Mouse (Mus musculus) hindbrain, embryonic 13.5 days (tissue): ENCODE data around the gene Trdmt1. TPM values are rescaled to one million over a fixed set of nuclear protein-coding genes. Genes with fewer than 3 reads are reported as not detected.

Experiments
- ATAC-seq: fragments of 200-750 bp; cut with Nextera tagmentation; 2 replicates; pipeline ENCODE4 v1.8.0; 2017; ENCODE audit warnings: moderate TSS enrichment; ENCODE audit not compliant: low FRiP score
- H3K27ac ChIP-seq: fragments of 300-500 bp; sonication (generic); 2 replicates; pipeline ENCODE4 v1.5.1; 2015; ENCODE audit warnings: inconsistent platforms, mild to moderate bottlenecking, moderate library complexity
- H3K27me3 ChIP-seq: fragments of 300-500 bp; sonication (generic); 2 replicates; pipeline ENCODE4 v1.6.1; 2015; ENCODE audit warnings: mild to moderate bottlenecking, inconsistent platforms
- H3K36me3 ChIP-seq: fragments of 300-500 bp; sonication (generic); 2 replicates; pipeline ENCODE4 v1.6.1; 2015; ENCODE audit warnings: mild to moderate bottlenecking, inconsistent platforms
- H3K4me1 ChIP-seq: fragments of 300-500 bp; sonication (generic); replicated peaks from 2 replicates; pipeline ENCODE4 v1.6.1; 2015; ENCODE audit warnings: inconsistent platforms
- H3K4me2 ChIP-seq: fragments of 300-500 bp; sonication (generic); 2 replicates; pipeline ENCODE4 v1.6.1; 2015; ENCODE audit warnings: inconsistent platforms, mild to moderate bottlenecking, moderate library complexity
- H3K4me3 ChIP-seq: fragments of 300-500 bp; sonication (generic); 2 replicates; pipeline ENCODE4 v1.5.1; 2015; ENCODE audit warnings: mild to moderate bottlenecking, inconsistent platforms
- H3K9ac ChIP-seq: fragments of 300-500 bp; sonication (generic); 2 replicates; pipeline ENCODE4 v1.6.1; 2015; ENCODE audit warnings: mild to moderate bottlenecking, inconsistent platforms
- H3K9me3 ChIP-seq: fragments of 300-500 bp; sonication (generic); 2 replicates; pipeline ENCODE4 v1.6.1; 2016; ENCODE audit warnings: inconsistent platforms
- WGBS: fragments of 180-500 bp; shearing (Covaris S2); methylation state at CpG from one replicate; pipeline ENCODE4 v1.1.7; 2015; 5-methylcytosine and 5-hydroxymethylcytosine counted together
- polyA plus RNA-seq: library from polyadenylated mRNA; unstranded; fragments of >200 nt; fragmentation: Nextera tagmentation; extraction: Ambion mirVana; gene quantifications from 2 replicates; pipeline ENCODE4 v1.2.1, GENCODE M21; 2015

Trdmt1 gene
- polyA plus RNA-seq, 1 experiment from 2014 or later: 7.8 TPM

- 0% methylated on average over 26 of the region's 26 CpGs for WGBS
- peak; percentile 91 for ATAC-seq
- H3K9me3 ChIP-seq: no peaks in the 10 kb centered on the region
Measured at GRCm38 (mm10) chr2:13573408-13574065, 29.1 kb upstream of the Trdmt1 start, which contains the start of gene Vim. Gene Vim (plus strand): TSS chr2:13573927.

GRCm38 (mm10) chr2:13572647-13573407 is 28.4 kb upstream of the Trdmt1 start:
- Histone ChIP-seq H3K4me2 (peak overlapping the region; percentile 75), H3K9me3 (no peaks in the 10 kb centered on the region)
- ATAC-seq: 0 out of 2 replicates have a peak, but pooled peaks have one; percentile 4

More at GRCm38 (mm10) chr2:13573408-13574065, 29.1 kb upstream of the Trdmt1 start, which contains the start of gene Vim:
- Histone ChIP-seq H3K4me1 (peaks cover 45% of the 10 kb centered on the region), H3K27ac (peak within 1 kb of the TSS; percentile 94), H3K27me3 (no peaks in the 10 kb centered on the region), H3K36me3 (peaks cover 6% of the 10 kb centered on the region), H3K4me3 (peak within 1 kb of the TSS; percentile 62), H3K9ac (peak within 1 kb of the TSS; percentile 87), H3K4me2 (peak within 1 kb of the TSS; percentile 75)

GRCm38 (mm10) chr2:13572101-13572553 is 27.7 kb upstream of the Trdmt1 start:
- WGBS: 6% methylated on average over 4 of the region's 4 CpGs
- H3K4me1 ChIP-seq: peaks cover 36% of the 10 kb centered on the region
- no peak for ATAC-seq
- H3K4me3 ChIP-seq: 0 out of 2 replicates have a peak overlapping the region, but pooled peaks have one; percentile 62
- H3K4me2 ChIP-seq: peak overlapping the region; percentile 75
- no peaks in the 10 kb centered on the region for H3K9me3 ChIP-seq
- H3K36me3 ChIP-seq: no peaks in the 10 kb centered on the region
- H3K27ac ChIP-seq: peak overlapping the region; percentile 94; the same call in 1 of the 2 replicates
- H3K9ac ChIP-seq: peak overlapping the region; percentile 24; the same call in 1 of the 2 replicates
- no peaks in the 10 kb centered on the region for H3K27me3 ChIP-seq

More at GRCm38 (mm10) chr2:13572647-13573407, 28.4 kb upstream of the Trdmt1 start:
- no peaks in the 10 kb centered on the region for H3K27me3 ChIP-seq
- peak overlapping the region; percentile 94 for H3K27ac ChIP-seq
- peaks cover 40% of the 10 kb centered on the region for H3K4me1 ChIP-seq
- H3K9ac ChIP-seq: peak overlapping the region; percentile 87; the same call in 1 of the 2 replicates
- no peaks in the 10 kb centered on the region; the same call in 1 of the 2 replicates for H3K36me3 ChIP-seq
- peak overlapping the region; percentile 62 for H3K4me3 ChIP-seq
- 5% methylated on average over 12 of the region's 12 CpGs for WGBS

GRCm38 (mm10) chr2:13570122-13570521 is 25.7 kb upstream of the Trdmt1 start:
- Histone ChIP-seq H3K27ac (no peak overlapping the region), H3K9ac (no peak overlapping the region), H3K4me1 (peaks cover 22% of the 10 kb centered on the region), H3K4me3 (no peak overlapping the region), H3K36me3 (no peaks in the 10 kb centered on the region), H3K9me3 (no peaks in the 10 kb centered on the region), H3K4me2 (no peak overlapping the region), H3K27me3 (no peaks in the 10 kb centered on the region)
- WGBS: 86% methylated on average over 2 of the region's 2 CpGs
- ATAC-seq: no peak

GRCm38 (mm10) chr2:13560396-13560795 is 15.9 kb upstream of the Trdmt1 start:
- Histone ChIP-seq H3K4me2 (no peak overlapping the region), H3K27ac (no peak overlapping the region), H3K9ac (no peak overlapping the region), H3K4me3 (no peak overlapping the region), H3K27me3 (no peaks in the 10 kb centered on the region), H3K36me3 (no peaks in the 10 kb centered on the region), H3K9me3 (no peaks in the 10 kb centered on the region), H3K4me1 (no peaks in the 10 kb centered on the region; the same call in 1 of the 2 replicates)
- WGBS: 98% methylated on average over 2 of the region's 2 CpGs
- ATAC-seq: no peak

- Histone ChIP-seq H3K27me3 (no peaks in the 10 kb centered on the region), H3K27ac (no peak overlapping the region), H3K9me3 (no peaks in the 10 kb centered on the region), H3K4me2 (no peak overlapping the region), H3K36me3 (no peaks in the 10 kb centered on the region), H3K4me3 (no peak overlapping the region), H3K9ac (no peak overlapping the region), H3K4me1 (no peaks in the 10 kb centered on the region; the same call in 1 of the 2 replicates)
- 84% methylated on average over 5 of the region's 5 CpGs for WGBS
- ATAC-seq: no peak
Measured at GRCm38 (mm10) chr2:13559729-13560128, 15.3 kb upstream of the Trdmt1 start.

GRCm38 (mm10) chr2:13559303-13559702 is 14.8 kb upstream of the Trdmt1 start:
- Histone ChIP-seq H3K4me3 (no peak overlapping the region), H3K4me1 (no peaks in the 10 kb centered on the region; the same call in 1 of the 2 replicates), H3K36me3 (no peaks in the 10 kb centered on the region), H3K4me2 (no peak overlapping the region), H3K27ac (no peak overlapping the region), H3K27me3 (no peaks in the 10 kb centered on the region), H3K9ac (no peak overlapping the region), H3K9me3 (no peaks in the 10 kb centered on the region)
- WGBS: 93% methylated on average over 5 of the region's 5 CpGs
- ATAC-seq: no peak

- ATAC-seq: no peak
- Histone ChIP-seq H3K9ac (no peak overlapping the region), H3K36me3 (no peaks in the 10 kb centered on the region), H3K4me3 (no peak overlapping the region), H3K4me2 (no peak overlapping the region), H3K9me3 (no peaks in the 10 kb centered on the region), H3K27me3 (no peaks in the 10 kb centered on the region), H3K27ac (no peak overlapping the region), H3K4me1 (no peaks in the 10 kb centered on the region; the same call in 1 of the 2 replicates)
- WGBS: 45% methylated on average over 5 of the region's 5 CpGs
Measured at GRCm38 (mm10) chr2:13558607-13559262, 14.3 kb upstream of the Trdmt1 start.

GRCm38 (mm10) chr2:13557145-13558030 is 12.9 kb upstream of the Trdmt1 start:
- no peaks in the 10 kb centered on the region; the same call in 1 of the 2 replicates for H3K4me1 ChIP-seq
- H3K27me3 ChIP-seq: no peaks in the 10 kb centered on the region
- no peaks in the 10 kb centered on the region for H3K9me3 ChIP-seq
- H3K27ac ChIP-seq: no peak overlapping the region
- H3K4me3 ChIP-seq: no peak overlapping the region
- no peak overlapping the region for H3K4me2 ChIP-seq
- no peak for ATAC-seq
- no peak overlapping the region for H3K9ac ChIP-seq
- 86% methylated on average over 9 of the region's 9 CpGs for WGBS
- H3K36me3 ChIP-seq: no peaks in the 10 kb centered on the region

- no peaks in the 10 kb centered on the region for H3K27me3 ChIP-seq
- no peaks in the 10 kb centered on the region for H3K36me3 ChIP-seq
- no peaks in the 10 kb centered on the region for H3K9me3 ChIP-seq
- H3K9ac ChIP-seq: no peak overlapping the region
- no peak for ATAC-seq
- no peaks in the 10 kb centered on the region; the same call in 1 of the 2 replicates for H3K4me1 ChIP-seq
- H3K27ac ChIP-seq: no peak overlapping the region
- H3K4me2 ChIP-seq: no peak overlapping the region
- H3K4me3 ChIP-seq: no peak overlapping the region
Measured at GRCm38 (mm10) chr2:13556239-13556638, 11.8 kb upstream of the Trdmt1 start.

GRCm38 (mm10) chr2:13553966-13554365 is 9.5 kb upstream of the Trdmt1 start:
- ATAC-seq: no peak
- Histone ChIP-seq H3K9ac (no peak overlapping the region), H3K27ac (no peak overlapping the region), H3K4me1 (no peaks in the 10 kb centered on the region; the same call in 1 of the 2 replicates), H3K4me2 (no peak overlapping the region), H3K27me3 (no peaks in the 10 kb centered on the region), H3K4me3 (no peak overlapping the region), H3K36me3 (no peaks in the 10 kb centered on the region), H3K9me3 (no peaks in the 10 kb centered on the region)
- WGBS: 58% methylated on average over 2 of the region's 2 CpGs
